Mouse (Mus musculus): ENCODE data around the gene Mepe.

The Mepe gene

GRCm38 (mm10) chr5:104325029-104325428 is at the start of gene Mepe:
Gene Mepe, plus strand, starts transcription at chr5:104325329.
- in situ Hi-C loops (cut with MboI; ENCODE audit: low sequenced_read_pairs): loop anchor here (25.0 kb wide), 2 partner anchors 338 to 987 kb away; partner anchors contain the start of gene Hsd17b13

- in situ Hi-C loops (cut with MboI; ENCODE audit: low sequenced_read_pairs): no loop called here
Measured at GRCm38 (mm10) chr5:104294201-104294600, 30.9 kb upstream of the Mepe start.

GRCm38 (mm10) chr5:104298994-104299393 is 26.1 kb upstream of the Mepe start, which contains the start of gene Ibsp:
Gene Ibsp, plus strand, starts transcription at chr5:104299171.
- in situ Hi-C loops (cut with MboI; ENCODE audit: low sequenced_read_pairs): no loop called here

GRCm38 (mm10) chr5:104314073-104314472 is 11.1 kb upstream of the Mepe start:
- in situ Hi-C loops (cut with MboI; ENCODE audit: low sequenced_read_pairs): no loop called here

GRCm38 (mm10) chr5:104326884-104327283 is 1.8 kb downstream of the Mepe start:
- in situ Hi-C loops (cut with MboI; ENCODE audit: low sequenced_read_pairs): loop anchor here (25.0 kb wide), 2 partner anchors 340 to 985 kb away; partner anchors contain the start of gene Hsd17b13

- in situ Hi-C loops (cut with MboI; ENCODE audit: low sequenced_read_pairs): loop anchor here (25.0 kb wide), 2 partner anchors 340 to 985 kb away; partner anchors contain the start of gene Hsd17b13
Measured at GRCm38 (mm10) chr5:104327389-104327788, 2.3 kb downstream of the Mepe start.

- in situ Hi-C loops (cut with MboI; ENCODE audit: low sequenced_read_pairs): loop anchor here (25.0 kb wide), 2 partner anchors 341 to 984 kb away; partner anchors contain the start of gene Hsd17b13
Measured at GRCm38 (mm10) chr5:104327876-104328275, 2.7 kb downstream of the Mepe start.

GRCm38 (mm10) chr5:104328317-104328850 is 3.3 kb downstream of the Mepe start:
- in situ Hi-C loops (cut with MboI; ENCODE audit: low sequenced_read_pairs): loop anchor here (25.0 kb wide), 2 partner anchors 341 to 984 kb away; partner anchors contain the start of gene Hsd17b13

GRCm38 (mm10) chr5:104329381-104329780 is 4.3 kb downstream of the Mepe start:
- in situ Hi-C loops (cut with MboI; ENCODE audit: low sequenced_read_pairs): loop anchor here (25.0 kb wide), 2 partner anchors 342 to 983 kb away; partner anchors contain the start of gene Hsd17b13

- in situ Hi-C loops (cut with MboI; ENCODE audit: low sequenced_read_pairs): loop anchor here (25.0 kb wide), 2 partner anchors 343 to 982 kb away; partner anchors contain the start of gene Hsd17b13
Measured at GRCm38 (mm10) chr5:104330088-104330487, 5.0 kb downstream of the Mepe start.

- in situ Hi-C loops (cut with MboI; ENCODE audit: low sequenced_read_pairs): loop anchor here (25.0 kb wide), 2 partner anchors 345 to 980 kb away; partner anchors contain the start of gene Hsd17b13
Measured at GRCm38 (mm10) chr5:104332296-104332695, 7.2 kb downstream of the Mepe start.

GRCm38 (mm10) chr5:104333231-104333640 is 8.1 kb downstream of the Mepe start:
- in situ Hi-C loops (cut with MboI; ENCODE audit: low sequenced_read_pairs): loop anchor here (25.0 kb wide), 2 partner anchors 346 to 979 kb away; partner anchors contain the start of gene Hsd17b13

- in situ Hi-C loops (cut with MboI; ENCODE audit: low sequenced_read_pairs): loop anchor here (25.0 kb wide), 2 partner anchors 346 to 979 kb away; partner anchors contain the start of gene Hsd17b13
Measured at GRCm38 (mm10) chr5:104333643-104334042, 8.5 kb downstream of the Mepe start.

- in situ Hi-C loops (cut with MboI; ENCODE audit: low sequenced_read_pairs): loop anchor here (25.0 kb wide), 2 partner anchors 347 to 978 kb away; partner anchors contain the start of gene Hsd17b13
Measured at GRCm38 (mm10) chr5:104334516-104334915, 9.4 kb downstream of the Mepe start.

GRCm38 (mm10) chr5:104335962-104336361 is 10.8 kb downstream of the Mepe start:
- in situ Hi-C loops (cut with MboI; ENCODE audit: low sequenced_read_pairs): loop anchor here (25.0 kb wide), 2 partner anchors 349 to 976 kb away; partner anchors contain the start of gene Hsd17b13

- in situ Hi-C loops (cut with MboI; ENCODE audit: low sequenced_read_pairs): loop anchor here (25.0 kb wide), 2 partner anchors 350 to 975 kb away; partner anchors contain the start of gene Hsd17b13
Measured at GRCm38 (mm10) chr5:104337491-104337890, 12.4 kb downstream of the Mepe start.

- in situ Hi-C loops (cut with MboI; ENCODE audit: low sequenced_read_pairs): loop anchor here (25.0 kb wide), 2 partner anchors 352 to 973 kb away; partner anchors contain the start of gene Hsd17b13
Measured at GRCm38 (mm10) chr5:104339009-104339408, 13.9 kb downstream of the Mepe start.

- in situ Hi-C loops (cut with MboI; ENCODE audit: low sequenced_read_pairs): loop anchor here (25.0 kb wide), 2 partner anchors 353 to 972 kb away; partner anchors contain the start of gene Hsd17b13
Measured at GRCm38 (mm10) chr5:104339706-104340512, 14.8 kb downstream of the Mepe start.

GRCm38 (mm10) chr5:104340513-104340829 is 15.3 kb downstream of the Mepe start:
- in situ Hi-C loops (cut with MboI; ENCODE audit: low sequenced_read_pairs): loop anchor here (25.0 kb wide), 2 partner anchors 353 to 972 kb away; partner anchors contain the start of gene Hsd17b13

- in situ Hi-C loops (cut with MboI; ENCODE audit: low sequenced_read_pairs): loop anchor here (25.0 kb wide), 2 partner anchors 356 to 969 kb away; partner anchors contain the start of gene Hsd17b13
Measured at GRCm38 (mm10) chr5:104342881-104343280, 17.8 kb downstream of the Mepe start.
